In the genomic region with DNA sequence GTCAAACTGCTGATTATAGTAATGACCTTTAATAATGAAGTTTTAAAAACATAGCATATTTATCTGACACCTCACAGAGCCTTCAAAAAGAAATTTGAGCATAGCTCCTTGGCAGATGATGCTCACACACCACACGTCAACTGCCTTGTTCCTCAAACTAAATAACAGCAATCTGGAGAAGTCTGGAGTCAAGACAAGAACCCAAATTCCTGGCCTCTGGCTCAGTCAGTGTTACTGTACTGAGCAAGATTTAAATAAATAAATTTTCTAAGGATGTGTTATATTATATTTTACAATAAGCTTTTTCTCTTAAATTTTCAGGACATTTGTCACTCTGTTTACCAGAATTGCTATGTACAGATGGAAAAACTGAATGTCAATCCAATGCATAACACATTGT, we compare ENCODE assay signal across 26 mouse cellular contexts.
A peak's percentile ranks its signal among the peaks of the same experiment; 100 is the strongest.
DNase-seq lines count a peak whose midpoint lies in the region; ATAC-seq and TF ChIP-seq lines count a peak whose summit lies in the region.
"Had no signal": no experiment of that assay in that cellular context is flagged by ENCODE, and none has a peak within 500 bp of the region (broad histone marks: within the 10 kb centered on the region; RNA-seq: fewer than 3 reads in every experiment).

No protein-coding gene starts in this region.

- peak; percentile 7 to 24 for DNase-seq in layer of hippocampus, adult 18-20 months (ENCODE audit: low spot score in 2 of 2)
- no peak for DNase-seq in layer of hippocampus, adult 8-10 months (ENCODE audit: low spot score in 2 of 2)
- DNase-seq in lung, embryonic 14.5 days, result peak; percentile 53
- no peak for DNase-seq in lung, postnatal 10 days
- DNase-seq in brain, adult 2 months (ENCODE audit: low read depth, low spot score), result peak; percentile 12
- DNase-seq in thymus, postnatal 36 days, result no peak
- DNase-seq: adrenal gland, adult 8-10 months; adrenal gland, postnatal 25 days; cerebellum, adult 18-20 months; cerebellum, adult 9-10 months; cerebellum, postnatal 14 days; gastrocnemius, postnatal 10 days; gastrocnemius, postnatal 36 days; heart, adult 2 months; heart, postnatal 14 days; heart, postnatal 4 days had no signal

- no peak overlapping the region for H3K27ac ChIP-seq in lung, embryonic 14.5 days (ENCODE audit: low read depth)
- H3K27ac ChIP-seq: embryonic facial prominence, embryonic 12.5 days; embryonic facial prominence, embryonic 15.5 days; forebrain, embryonic 13.5 days; heart, adult 2 months; heart, embryonic 10.5 days; heart, embryonic 13.5 days; hindbrain, embryonic 14.5 days; hindbrain, postnatal 0 days had no signal

- no peak for TF ChIP-seq CTCF in lung, embryonic 14.5 days (IDR thresholded peaks at IDR 0.05; ENCODE audit: low read depth)

- H3K4me2 ChIP-seq in lung, embryonic 14.5 days, result no peak overlapping the region
- H3K4me2 ChIP-seq: embryonic facial prominence, embryonic 12.5 days; embryonic facial prominence, embryonic 15.5 days; forebrain, embryonic 13.5 days; heart, embryonic 13.5 days; hindbrain, embryonic 14.5 days had no signal

- H3K36me3 ChIP-seq in lung, embryonic 14.5 days (ENCODE audit: insufficient read depth), result no peaks in the 10 kb centered on the region
- H3K36me3 ChIP-seq: embryonic facial prominence, embryonic 12.5 days; embryonic facial prominence, embryonic 15.5 days; heart, embryonic 10.5 days; heart, embryonic 13.5 days had no signal

- H3K27me3 ChIP-seq in lung, embryonic 14.5 days (ENCODE audit: insufficient read depth, low read length), result no peaks in the 10 kb centered on the region
- H3K27me3 ChIP-seq: embryonic facial prominence, embryonic 12.5 days; embryonic facial prominence, embryonic 15.5 days; forebrain, embryonic 13.5 days; heart, embryonic 13.5 days had no signal

- H3K4me3 ChIP-seq in lung, embryonic 14.5 days (ENCODE audit: low read depth, low read length), result no peak overlapping the region
- H3K4me3 ChIP-seq: embryonic facial prominence, embryonic 12.5 days; embryonic facial prominence, embryonic 15.5 days; forebrain, embryonic 13.5 days; heart, adult 2 months; heart, embryonic 10.5 days; heart, embryonic 13.5 days had no signal

- peak; percentile 66 for ATAC-seq in lung, embryonic 14.5 days (ENCODE audit: insufficient read depth)
- ATAC-seq: activated CD4-positive, CD25-positive, alpha-beta regulatory T cell, adult 4 months; CD4-positive, CD25-positive, alpha-beta regulatory T cell, adult 4 months; forebrain, embryonic 13.5 days; hindbrain, postnatal 0 days; inflammation-experienced regulatory T-cells, adult 6 months had no signal

- H3K9ac ChIP-seq in lung, embryonic 14.5 days, result no peak overlapping the region
- H3K9ac ChIP-seq: embryonic facial prominence, embryonic 12.5 days; embryonic facial prominence, embryonic 15.5 days; forebrain, embryonic 13.5 days; heart, embryonic 13.5 days; hindbrain, embryonic 14.5 days had no signal

- no peaks in the 10 kb centered on the region for H3K4me1 ChIP-seq in lung, embryonic 14.5 days (ENCODE audit: insufficient read depth)
- H3K4me1 ChIP-seq: embryonic facial prominence, embryonic 12.5 days; embryonic facial prominence, embryonic 15.5 days; forebrain, embryonic 13.5 days had no signal

- 34% methylated on average over 1 of the region's 1 CpGs for WGBS in lung, embryonic 14.5 days

- no peaks in the 10 kb centered on the region for H3K9me3 ChIP-seq in lung, embryonic 14.5 days (ENCODE audit: low read depth, low read length)
- H3K9me3 ChIP-seq: embryonic facial prominence, embryonic 12.5 days; embryonic facial prominence, embryonic 15.5 days; forebrain, embryonic 13.5 days; heart, embryonic 10.5 days; heart, embryonic 13.5 days had no signal

Comparison
In these comparisons a context has a peak if more than half of its experiments do, and no peak if none do; other contexts are left out.
1. DNase-seq: peak in layer of hippocampus, adult 18-20 months (2 of 2), lung, embryonic 14.5 days (single experiment) and brain, adult 2 months (single experiment); none in layer of hippocampus, adult 8-10 months (0 of 2), lung, postnatal 10 days (single experiment) and thymus, postnatal 36 days (0 of 2).